Mouse (Mus musculus) urinary bladder, postnatal 4 days (tissue): ENCODE data around the gene Cd47.

Source experiments
- DNase-seq, 2 experiments: peaks; one replicate each; pipeline ENCODE4 v3.0.0; 2021 to 2022; ENCODE audit warnings: low spot score in 2 of 2

The Cd47 gene

DNA sequence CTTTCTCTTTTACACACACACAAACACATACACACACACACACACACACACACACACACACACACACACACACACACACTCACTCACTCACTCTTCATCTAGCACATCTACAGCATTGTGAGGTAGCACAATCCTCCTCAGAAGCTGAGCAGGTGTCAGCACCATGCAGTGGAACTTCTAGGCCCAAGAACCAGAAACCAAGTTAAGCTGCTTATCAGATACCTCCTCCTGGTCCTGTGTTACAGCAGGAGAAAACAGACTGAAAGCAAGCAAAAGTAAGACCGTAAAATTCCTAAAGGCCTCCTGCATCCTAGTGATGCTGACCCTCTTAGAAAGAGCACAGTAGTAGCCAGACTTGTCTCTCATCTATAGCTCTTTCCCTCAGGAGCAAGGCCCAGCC lies 67.9 kb downstream of the Cd47 start:
- DNase-seq: no peak

DNA sequence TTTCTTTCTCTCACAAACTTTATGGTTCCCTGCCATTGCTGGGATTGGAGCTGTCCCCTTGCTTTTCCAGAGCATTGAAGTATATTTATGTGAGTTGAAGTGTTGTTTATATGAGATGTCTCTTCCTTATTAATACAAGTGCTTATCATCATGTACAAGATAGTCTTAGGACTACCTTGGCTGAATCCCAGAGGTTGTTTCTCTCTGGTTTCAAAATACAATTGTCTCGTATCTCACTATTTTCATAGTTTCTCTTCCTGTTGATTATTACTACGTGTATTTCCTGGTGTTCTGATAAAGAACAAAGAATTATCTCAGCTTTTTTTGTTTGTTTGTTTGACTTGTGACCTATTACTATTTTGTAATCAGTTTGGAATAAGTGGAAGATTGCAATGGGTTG lies 73.6 kb downstream of the Cd47 start:
- no peak for DNase-seq

DNA sequence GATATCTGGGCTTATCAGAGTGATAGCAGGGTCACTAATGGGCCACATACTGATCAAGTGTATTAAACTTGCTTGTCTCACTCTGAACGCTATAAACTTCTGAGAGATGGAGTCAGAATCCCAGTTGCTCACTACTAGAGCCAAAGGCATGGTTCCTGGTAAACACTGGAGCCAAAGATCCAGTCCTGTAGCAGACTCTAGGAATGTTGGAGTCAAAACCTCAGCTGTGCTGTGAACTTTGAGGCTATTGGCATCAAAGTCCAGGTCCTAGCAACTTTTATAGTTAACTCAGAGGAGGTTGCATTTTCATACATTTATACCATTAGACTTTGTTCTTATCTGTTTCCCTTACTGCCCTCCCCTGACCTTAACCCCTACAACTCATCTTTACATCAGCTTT lies 74.2 kb downstream of the Cd47 start:
- no peak for DNase-seq

DNA sequence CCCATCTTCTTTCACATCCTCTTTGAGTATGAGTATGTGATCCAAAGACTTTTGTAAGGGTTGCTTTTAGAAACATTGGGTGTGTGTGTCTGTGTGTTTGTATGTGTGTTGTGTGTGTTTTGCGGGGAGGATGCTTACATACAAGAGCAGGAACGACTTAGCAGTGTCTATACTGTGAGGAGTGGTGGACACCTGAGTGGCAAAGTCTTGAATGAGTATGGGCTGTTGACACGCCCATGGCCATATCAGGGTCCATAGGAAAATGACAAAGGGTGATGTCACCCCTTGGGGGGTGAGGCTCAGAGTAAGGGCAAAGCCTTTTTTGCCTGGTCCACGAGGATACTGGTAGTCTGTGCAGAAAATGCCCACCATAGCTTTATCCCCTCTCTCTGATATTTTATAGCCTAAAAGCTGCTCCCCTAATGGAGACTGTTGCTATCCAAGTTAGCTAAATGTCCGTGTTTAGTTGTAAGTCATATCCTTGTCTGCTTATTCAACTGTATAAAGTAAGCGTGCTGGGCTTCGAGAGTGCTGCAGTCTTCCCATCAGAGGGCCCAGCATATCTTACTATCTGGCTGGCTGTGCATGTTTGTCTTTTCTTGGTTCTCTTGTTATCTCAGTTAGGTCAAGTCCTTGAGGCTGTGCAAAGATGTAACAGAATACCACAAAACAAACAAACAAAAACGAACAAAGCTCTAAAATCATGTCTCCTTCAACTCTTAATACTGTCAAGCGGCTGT lies 76.1 kb downstream of the Cd47 start:
- no peak for DNase-seq

DNA sequence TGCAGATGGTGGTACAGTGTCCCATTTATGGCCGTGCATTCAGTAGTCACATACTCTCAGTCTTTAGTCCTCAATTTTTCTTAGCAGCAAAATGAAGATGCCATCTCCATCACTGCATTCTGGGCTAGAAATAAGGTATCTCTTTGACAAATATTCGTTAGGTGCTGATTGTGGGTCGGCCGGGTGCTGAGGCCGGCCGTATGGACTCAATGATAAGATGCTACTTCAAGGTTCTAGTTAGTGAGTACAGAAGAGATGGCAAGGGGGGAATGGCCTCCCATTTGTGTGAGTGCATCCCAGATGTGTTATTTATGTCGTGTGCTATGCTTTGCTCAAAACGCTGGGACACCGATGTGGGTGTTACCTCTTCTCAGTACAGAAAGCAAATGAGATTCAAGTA lies 76.9 kb downstream of the Cd47 start:
- no peak for DNase-seq

DNA sequence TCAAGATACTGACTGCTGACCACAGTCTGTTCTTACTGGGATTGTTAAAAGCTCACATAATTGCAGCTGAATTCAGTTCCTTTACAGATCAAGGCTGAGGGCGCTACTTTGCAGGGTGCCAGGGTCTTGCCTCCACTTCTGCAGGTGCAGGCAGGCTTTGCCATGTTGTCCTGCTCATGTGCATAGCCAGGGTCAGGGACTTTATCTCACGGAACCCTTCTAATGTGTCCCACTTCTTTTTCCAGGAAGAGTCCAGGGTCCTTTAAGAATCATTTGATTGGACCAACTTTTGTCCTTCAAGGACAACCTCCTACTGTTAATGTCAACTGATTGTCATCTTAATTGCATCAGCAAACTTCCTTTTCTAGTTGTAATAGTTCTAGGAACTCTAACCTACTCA lies 77.7 kb downstream of the Cd47 start:
- DNase-seq: no peak

DNA sequence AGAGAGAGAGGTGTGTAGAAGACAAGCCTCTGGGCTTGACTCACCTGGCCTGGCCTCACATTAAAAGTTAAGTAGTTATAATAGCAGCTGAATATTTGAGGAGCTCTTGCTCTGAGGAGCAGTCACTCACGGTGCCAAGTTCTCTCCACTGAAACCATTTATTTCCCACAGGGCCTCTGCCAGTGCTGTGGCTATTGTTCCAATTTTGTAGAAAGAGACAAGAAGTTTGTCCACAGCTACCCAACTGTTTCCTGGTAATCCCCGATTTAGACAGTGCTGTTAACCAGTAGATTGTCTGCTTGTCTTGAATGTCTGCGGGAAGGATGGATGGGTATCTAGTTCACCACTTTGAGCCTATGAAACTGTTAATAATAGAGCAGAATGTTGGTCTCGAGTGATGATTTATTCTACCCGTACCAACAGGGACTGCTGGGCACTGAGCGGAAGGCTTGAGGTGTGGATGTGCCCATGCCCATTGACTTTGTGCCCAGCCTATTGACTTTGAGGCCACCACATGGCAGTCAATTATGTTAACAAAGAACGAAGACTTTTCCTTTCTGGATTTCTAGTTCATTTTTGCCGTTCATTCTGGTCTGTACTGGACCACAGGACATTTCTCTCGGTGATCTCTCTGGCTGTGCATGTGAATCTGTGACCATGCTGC lies 86.2 kb downstream of the Cd47 start:
- DNase-seq: no peak

DNA sequence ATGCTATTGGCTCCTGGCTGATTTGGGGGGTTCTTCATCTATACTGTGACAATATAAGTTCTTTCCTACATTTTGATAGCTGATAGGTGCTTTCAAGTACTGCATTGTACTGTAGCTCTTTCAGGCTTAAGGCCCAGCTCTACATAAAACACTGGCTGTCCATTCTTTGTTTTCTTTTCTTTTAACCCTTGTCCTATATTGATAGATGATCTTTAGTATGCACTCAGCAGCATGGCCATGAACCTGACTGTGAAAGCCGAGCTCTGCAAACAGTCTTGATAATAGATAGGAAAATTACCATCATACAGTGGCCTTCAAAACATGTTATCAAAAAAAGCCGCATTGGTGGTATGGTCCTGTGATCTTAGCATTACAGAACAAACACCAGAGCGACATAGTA lies 87.0 kb downstream of the Cd47 start:
- no peak for DNase-seq

DNA sequence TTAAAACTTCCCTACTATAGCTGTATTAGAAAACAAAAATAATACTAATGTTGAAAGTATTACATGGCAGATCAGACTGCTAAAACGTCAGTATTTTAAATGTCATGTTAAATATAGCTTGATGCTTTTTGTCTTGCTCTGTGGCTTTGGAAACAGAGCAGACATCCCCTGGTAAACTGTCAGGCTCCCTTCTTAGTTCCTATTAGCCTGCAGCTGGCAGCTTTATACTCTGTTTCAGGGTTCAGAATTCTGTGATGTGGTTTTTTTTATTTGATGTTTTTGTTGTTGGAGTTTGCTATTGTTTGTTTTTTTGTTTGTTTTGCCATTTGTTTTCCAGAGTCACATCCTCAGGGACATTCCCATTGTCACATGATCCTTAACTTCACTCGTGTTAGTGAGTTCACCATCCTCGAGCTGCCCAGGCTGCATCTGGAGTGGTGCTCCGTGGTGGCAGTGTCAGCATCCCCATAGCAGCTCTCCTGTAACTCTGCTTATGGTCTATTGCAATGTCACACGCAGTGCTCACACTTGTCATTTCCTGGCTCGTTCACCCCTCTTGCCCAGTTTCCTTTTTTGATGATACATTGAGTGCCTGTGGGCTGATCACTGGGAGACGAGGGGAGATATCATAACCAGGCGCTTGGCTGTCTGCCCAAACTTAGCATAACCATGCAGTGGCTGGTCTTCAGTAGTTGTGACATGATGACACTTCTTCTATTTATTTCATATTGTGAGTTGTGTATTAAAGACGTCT lies 87.7 kb downstream of the Cd47 start:
- DNase-seq: no peak

DNA sequence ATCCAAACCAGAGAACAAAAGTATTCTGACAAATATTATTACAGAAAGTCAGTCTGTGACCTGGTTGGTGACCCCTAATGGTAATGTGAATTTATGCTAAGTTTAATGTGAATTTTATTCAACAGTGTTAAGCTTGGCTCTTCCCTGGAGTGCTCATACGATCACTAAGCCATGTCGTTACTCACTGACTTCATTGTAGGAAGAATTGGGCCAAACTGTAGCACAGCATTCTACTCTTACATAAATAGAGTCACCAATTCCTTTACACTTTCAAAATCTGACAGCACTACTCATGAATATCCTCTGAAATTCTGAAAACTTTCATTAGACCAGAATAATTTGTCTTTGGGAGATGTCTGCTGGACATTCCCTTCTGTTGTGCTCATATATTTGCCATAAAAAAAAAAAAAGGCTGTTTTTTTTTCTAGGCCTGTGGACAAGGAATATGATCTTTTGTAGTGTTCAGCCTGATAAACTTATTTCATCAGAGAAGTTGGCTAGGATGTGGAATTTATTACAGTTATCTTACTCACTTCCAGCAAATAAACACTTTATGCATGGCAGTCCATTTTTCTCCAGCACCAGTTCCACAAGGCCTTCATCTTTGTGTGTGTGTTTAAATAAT lies 88.8 kb downstream of the Cd47 start:
- no peak for DNase-seq

DNA sequence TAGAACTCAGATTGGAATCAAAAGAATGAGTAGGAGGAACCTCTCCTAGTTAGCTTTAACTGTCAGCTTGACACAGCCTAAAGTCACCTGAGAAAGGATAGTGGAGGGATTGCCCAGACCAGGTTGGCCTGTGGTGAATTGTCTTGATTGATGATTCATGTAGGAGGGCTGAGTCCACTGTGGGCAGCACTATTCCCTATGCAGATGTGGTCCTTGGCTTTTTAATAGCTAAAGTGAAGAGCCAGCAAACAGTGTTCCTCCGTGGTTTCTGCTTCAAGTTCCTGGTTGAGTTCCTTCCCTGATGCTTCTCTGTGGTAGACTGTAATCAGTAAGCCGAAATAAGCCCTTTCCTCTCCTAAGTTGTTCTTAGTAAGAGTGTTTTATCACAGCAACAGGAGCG lies 91.9 kb downstream of the Cd47 start:
- DNase-seq: no peak

DNA sequence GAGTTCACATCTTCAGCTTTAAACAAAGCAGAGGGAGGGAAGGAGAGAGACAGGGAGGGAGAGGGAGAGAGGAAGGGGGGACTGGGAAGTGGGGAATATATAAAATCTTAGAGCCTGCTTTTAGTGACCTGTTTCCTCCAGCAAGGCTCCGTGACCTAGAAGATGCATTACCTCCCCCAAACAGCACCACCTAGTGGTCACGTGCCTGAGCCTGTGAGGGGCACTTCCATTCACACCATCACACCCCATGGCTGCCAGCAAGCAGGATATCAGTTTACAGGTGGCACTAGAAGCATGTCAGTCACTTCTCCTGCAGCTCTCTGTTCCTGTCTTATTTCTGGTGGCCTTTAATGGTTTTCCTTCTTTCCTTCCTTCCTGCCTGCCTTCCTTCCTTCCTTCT lies 92.6 kb downstream of the Cd47 start:
- no peak for DNase-seq

DNA sequence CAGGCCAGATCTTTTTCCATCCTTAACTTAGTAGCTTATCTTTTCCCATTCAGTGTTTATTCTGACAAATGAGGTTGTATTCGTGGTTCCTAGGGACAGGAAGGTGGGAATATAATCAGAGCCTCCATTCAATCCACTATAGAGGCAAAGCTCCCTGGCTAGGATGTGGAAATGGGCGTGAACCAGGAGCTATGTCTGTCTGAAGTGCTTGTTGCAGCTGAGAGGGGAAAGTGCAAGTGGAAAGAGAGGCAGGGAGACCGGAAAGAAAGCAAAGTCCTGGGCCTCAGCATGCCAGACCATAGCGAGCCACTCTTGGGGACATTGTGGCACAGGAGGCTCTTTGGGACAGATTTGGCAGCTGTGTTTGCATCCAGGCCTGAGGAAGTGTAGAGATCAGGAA lies 94.3 kb downstream of the Cd47 start:
- DNase-seq: no peak

DNA sequence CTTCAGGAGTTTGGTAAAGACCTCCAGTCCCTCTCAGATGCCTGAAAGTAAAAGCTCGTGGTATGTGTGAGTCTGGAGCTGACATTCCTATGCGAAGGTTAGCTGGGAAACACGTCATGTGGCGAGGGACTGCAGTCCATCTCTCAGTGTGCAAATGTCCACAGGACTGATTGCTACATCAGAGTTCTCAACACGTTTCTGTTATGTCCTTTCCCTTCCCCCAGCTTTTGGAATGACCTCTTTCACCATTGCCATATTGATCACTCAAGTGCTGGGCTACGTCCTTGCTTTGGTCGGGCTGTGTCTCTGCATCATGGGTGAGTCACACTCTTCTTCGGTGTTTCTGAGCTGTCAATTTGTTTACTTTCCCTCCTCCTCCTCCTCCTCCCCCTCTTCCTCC lies 95.8 kb downstream of the Cd47 start:
- DNase-seq: no peak

DNA sequence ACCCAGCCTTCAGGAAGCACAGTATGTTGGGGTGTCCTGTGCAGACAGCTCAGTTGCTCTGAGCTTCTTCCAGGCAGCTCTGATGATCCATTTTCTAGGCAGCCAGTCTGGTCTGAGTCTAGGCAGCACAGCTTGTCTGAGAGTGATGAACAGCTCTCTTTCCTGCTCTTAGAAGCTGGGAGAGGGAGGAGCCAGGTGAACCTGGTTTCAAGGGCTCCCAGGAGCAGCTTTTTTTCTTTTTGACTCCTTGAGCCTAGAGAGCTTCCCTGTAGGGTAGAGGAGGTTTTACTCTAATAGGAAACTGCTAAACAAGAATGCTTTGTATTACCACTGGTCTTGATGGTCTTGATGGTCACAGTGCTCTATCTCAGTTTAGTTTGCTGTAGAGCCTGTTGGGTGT lies 101.1 kb downstream of the Cd47 start:
- DNase-seq: no peak

DNA sequence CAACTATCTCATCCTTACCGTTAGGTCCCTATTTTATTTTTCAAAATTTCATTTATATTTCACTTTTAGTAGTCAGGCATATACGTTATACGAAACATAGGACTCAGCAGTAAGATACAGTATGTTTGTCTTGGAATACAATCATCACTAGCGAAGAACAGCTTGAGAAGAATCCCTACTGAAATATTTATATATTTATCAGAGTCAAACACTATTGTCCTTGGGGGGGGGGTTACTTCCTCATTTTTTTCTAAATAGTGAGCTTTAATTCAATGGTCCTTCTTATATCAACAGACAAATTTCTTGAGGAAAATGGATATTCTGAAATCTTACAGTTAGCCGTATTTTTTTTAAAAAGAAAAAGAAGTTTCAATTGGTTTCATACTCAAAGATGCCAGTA lies 101.8 kb downstream of the Cd47 start:
- DNase-seq: no peak

DNA sequence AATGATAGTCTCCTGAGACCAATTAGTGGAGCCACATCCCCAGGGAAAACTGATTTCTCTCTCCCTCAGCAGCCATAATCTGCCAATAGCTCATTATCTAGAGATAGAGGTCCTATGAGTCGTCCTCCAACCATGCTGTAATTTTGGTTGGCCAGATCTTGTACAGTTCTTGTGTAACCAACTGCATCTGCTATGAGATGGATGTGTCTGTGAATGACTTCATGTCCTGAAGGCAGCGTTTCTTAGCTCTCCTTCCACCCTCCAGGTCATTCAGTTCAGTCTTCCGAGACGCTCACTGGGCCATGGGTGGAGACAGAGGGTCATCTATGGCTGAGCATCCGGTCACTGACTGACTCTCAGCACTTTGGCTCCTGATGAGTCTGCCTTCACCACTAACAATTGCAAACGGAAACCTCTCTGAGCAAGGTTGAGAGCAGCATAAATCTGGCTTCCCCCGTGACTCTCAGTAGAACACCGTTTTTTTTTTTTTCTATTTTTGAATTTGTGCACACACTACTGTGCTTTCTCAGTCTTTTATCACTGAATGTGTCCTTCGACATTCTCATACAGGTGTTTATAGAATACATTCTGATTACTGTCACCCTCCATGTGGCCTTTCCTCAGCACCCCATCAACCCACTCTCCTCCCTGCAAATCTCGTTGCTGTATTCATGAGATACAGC lies 104.1 kb downstream of the Cd47 start:
- no peak for DNase-seq

DNA sequence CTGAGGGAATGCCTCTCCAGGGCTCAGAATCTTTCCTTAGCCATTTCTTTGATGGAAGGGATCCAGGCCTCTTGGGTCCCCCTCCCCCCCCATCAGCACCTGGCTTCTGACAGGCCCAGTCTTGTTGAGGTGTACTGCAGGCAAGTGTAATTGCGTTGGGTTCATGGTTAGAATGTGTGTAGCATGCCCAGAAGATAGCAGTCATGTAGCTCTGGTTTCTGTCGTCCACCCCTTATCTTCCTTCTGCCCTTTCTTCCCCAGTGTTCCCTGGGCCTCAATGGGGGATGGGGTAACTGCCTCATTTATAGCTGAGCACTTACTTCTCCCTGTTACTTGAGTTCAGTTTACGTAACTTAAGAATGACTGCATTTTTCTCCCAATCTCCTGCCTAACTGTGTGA lies 104.7 kb downstream of the Cd47 start:
- no peak for DNase-seq

DNA sequence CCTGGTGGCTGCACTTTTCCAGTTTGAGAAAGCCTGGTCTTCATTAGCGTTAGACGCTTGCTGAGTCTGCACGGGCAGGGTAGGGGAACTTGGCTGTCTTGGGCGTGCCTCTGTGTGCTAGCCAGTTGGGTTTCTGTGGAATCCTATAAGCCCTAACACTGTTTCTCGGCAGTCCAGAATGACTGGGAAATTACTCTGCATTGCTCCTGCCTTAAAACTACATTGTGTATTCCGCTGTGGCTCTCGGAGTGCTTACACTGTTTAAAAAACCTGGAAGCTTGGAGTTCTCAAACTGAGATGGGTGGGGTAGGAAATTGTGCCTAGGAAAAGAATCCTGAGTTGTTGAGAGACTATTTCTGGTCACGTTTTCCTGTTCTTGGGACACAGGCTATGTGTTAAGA lies 105.3 kb downstream of the Cd47 start:
- DNase-seq: no peak

DNA sequence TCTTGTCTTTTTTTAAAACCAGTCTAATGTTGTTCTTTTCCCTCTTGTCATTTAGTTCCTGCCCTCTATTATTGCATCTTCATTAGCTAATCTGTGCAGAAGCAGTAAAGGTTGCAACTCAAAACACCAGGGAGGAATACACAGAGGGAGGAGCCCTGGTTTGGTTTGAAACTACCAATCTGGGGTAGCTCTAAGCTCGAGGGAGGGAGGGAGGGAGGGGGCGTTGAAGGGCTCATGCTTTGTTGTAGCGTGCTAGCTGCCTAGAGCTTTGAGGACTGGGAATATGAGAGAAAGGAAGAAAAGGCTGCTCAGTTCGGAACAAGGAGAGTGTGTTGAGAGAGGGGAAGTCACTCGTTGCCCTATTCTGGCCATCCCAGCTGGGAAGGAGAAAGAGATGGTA lies 105.7 kb downstream of the Cd47 start:
- DNase-seq: no peak

DNA sequence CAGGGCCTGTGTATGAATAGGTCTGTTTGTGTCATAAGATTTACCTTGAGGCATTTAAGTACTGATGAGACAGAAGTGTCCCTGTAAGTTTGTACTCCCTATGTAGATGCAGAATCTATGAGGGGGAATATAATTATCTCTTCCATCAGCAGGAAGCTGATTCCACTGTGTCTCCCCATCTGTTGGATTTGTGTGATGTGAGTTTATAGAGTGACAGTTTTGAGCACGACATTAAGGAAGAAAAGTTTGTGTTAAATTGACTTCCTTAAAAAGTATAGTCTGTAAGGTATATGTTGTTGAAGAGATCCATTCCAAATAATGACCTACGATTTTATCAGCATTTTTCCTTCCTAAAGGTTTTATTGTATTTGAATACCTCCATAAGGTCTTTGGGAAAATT lies 106.6 kb downstream of the Cd47 start:
- DNase-seq: no peak

DNA sequence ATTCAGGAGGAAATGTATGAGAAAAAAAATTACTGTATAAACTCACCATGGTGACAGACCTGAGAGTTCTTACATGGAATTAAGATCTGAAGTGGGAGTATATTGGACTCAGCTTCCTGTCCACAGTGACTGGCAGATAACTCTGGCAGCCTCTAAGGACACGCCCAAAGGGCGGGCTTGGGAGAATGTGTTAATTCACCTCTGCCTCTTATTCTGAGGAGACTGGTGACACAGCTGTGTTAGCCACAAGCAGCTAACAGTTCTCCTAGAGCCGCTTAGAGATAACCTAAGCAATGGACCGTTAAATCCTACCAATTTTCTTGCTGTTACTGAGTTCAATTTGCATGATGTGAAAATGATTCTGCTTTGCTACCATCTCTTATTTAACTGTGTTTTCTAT lies 107.0 kb downstream of the Cd47 start:
- no peak for DNase-seq
